Mouse (Mus musculus) bone marrow, adult 2 months (tissue): ENCODE results near the gene Snrnp27.

Source experiments
- CTCF ChIP-seq: fragments of 200-500 bp; IDR thresholded peaks from 2 replicates; pipeline ENCODE4 v1.5.1; 2011; ENCODE audit warnings: low read length, control low read depth; ENCODE audit not compliant: control insufficient read depth, insufficient read depth
- POLR2A ChIP-seq: fragments of 200-500 bp; IDR thresholded peaks from 2 replicates; pipeline ENCODE4 v1.6.1; 2011; ENCODE audit warnings: low read depth, mild to moderate bottlenecking, control low read depth, low read length, borderline replicate concordance; ENCODE audit not compliant: control insufficient read depth

GRCm38 (mm10) chr6:86644775-86645400 lies 39.4 kb downstream of the Snrnp27 start:
- TF ChIP-seq CTCF (no peak), POLR2A (no peak)
